Mouse (Mus musculus) bone marrow, adult 2 months (tissue): ENCODE results near the gene Rhno1.

Experiments
- CTCF ChIP-seq: fragments of 200-500 bp; IDR thresholded peaks from 2 replicates; pipeline ENCODE4 v1.5.1; 2011; ENCODE audit warnings: low read length, control low read depth; ENCODE audit not compliant: control insufficient read depth, insufficient read depth
- POLR2A ChIP-seq: fragments of 200-500 bp; IDR thresholded peaks from 2 replicates; pipeline ENCODE4 v1.6.1; 2011; ENCODE audit warnings: low read depth, mild to moderate bottlenecking, control low read depth, low read length, borderline replicate concordance; ENCODE audit not compliant: control insufficient read depth

- TF ChIP-seq CTCF (no peak), POLR2A (no peak)
Measured at GRCm38 (mm10) chr6:128389185-128389584, 26.5 kb upstream of the Rhno1 start.
